Mouse (Mus musculus) layer of hippocampus, adult 2 months (tissue): ENCODE results near the gene Mta1. TPM values are rescaled to one million over a fixed set of nuclear protein-coding genes. Genes with fewer than 3 reads are reported as not detected.

Experiments
- DNase-seq, 2 experiments: peaks; one replicate each; pipeline ENCODE4 v3.0.0; 2022; ENCODE audit warnings: low spot score in 2 of 2
- H3K27ac ChIP-seq: fragments of 200-600 bp; 2 replicates; pipeline ENCODE4 v1.8.1; 2022
- H3K4me3 ChIP-seq: fragments of 200-600 bp; 2 replicates; pipeline ENCODE4 v1.8.1; 2022; ENCODE audit warnings: mild to moderate bottlenecking
- CTCF ChIP-seq: fragments of 200-600 bp; conservative IDR thresholded peaks from 2 replicates; pipeline ENCODE4 v1.8.1; 2022; ENCODE audit warnings: antibody characterized with exemption, mild to moderate bottlenecking, moderate library complexity
- total RNA-seq, 2 experiments: library from RNA; stranded (reverse); gene quantifications; 2 replicates each; pipeline ENCODE4 v1.2.3; 2021

The Mta1 gene
- total RNA-seq, 2 experiments from 2014 or later, result 76.0 to 76.9 TPM

GRCm38 (mm10) chr12:113073420-113074328 lies 24.4 kb upstream of the Mta1 start:
- H3K4me3 ChIP-seq, result peak overlapping the region; percentile 64
- peak overlapping the region; percentile 95 for H3K27ac ChIP-seq
- 0 out of 2 replicates have a peak, but pooled peaks have one; percentile 19 for TF ChIP-seq CTCF
- DNase-seq, result peak in 1 of 2 experiments; percentile 19

- no peak for TF ChIP-seq CTCF
- DNase-seq, result peak; percentile 85 to 91
- peak within 1 kb of the TSS; percentile 95 for H3K27ac ChIP-seq
Observed at GRCm38 (mm10) chr12:113074329-113075062, 23.6 kb upstream of the Mta1 start, which contains the start of gene Tex22. Tex22 (plus strand) TSS chr12:113074502.

GRCm38 (mm10) chr12:113075063-113075454 lies 23.0 kb upstream of the Mta1 start:
- Histone ChIP-seq H3K27ac (peak overlapping the region; percentile 95), H3K4me3 (peak overlapping the region; percentile 64)
- peak; percentile 84 to 86 for DNase-seq
- TF ChIP-seq CTCF, result peak; percentile 98

More at GRCm38 (mm10) chr12:113074329-113075062, 23.6 kb upstream of the Mta1 start, which contains the start of gene Tex22:
- peak within 1 kb of the TSS; percentile 64 for H3K4me3 ChIP-seq

GRCm38 (mm10) chr12:113075486-113075885 lies 22.6 kb upstream of the Mta1 start:
- peak overlapping the region; percentile 49 for H3K27ac ChIP-seq
- H3K4me3 ChIP-seq, result no peak overlapping the region
- peak; percentile 27 for TF ChIP-seq CTCF
- DNase-seq, result no peak

GRCm38 (mm10) chr12:113087276-113087675 lies 10.8 kb upstream of the Mta1 start:
- H3K4me3 ChIP-seq, result no peak overlapping the region
- H3K27ac ChIP-seq, result no peak overlapping the region
- no peak for TF ChIP-seq CTCF
- no peak for DNase-seq

GRCm38 (mm10) chr12:113088026-113088425 lies 10.1 kb upstream of the Mta1 start:
- no peak overlapping the region for H3K27ac ChIP-seq
- no peak for TF ChIP-seq CTCF
- DNase-seq, result no peak
- no peak overlapping the region for H3K4me3 ChIP-seq

- no peak overlapping the region for H3K27ac ChIP-seq
- no peak overlapping the region for H3K4me3 ChIP-seq
- no peak for DNase-seq
- no peak for TF ChIP-seq CTCF
Observed at GRCm38 (mm10) chr12:113089107-113089506, 9.0 kb upstream of the Mta1 start.

GRCm38 (mm10) chr12:113090053-113090452 lies 8.0 kb upstream of the Mta1 start:
- no peak overlapping the region for H3K4me3 ChIP-seq
- no peak for TF ChIP-seq CTCF
- H3K27ac ChIP-seq, result no peak overlapping the region
- no peak for DNase-seq

GRCm38 (mm10) chr12:113097040-113097439 lies 1.0 kb upstream of the Mta1 start:
- peak overlapping the region; percentile 84 for H3K4me3 ChIP-seq
- no peak for DNase-seq
- no peak for TF ChIP-seq CTCF
- H3K27ac ChIP-seq, result peak overlapping the region; percentile 94; the same call in 1 of the 2 replicates

GRCm38 (mm10) chr12:113098530-113099151 lies 563 bp downstream of the Mta1 start:
- no peak for DNase-seq
- no peak for TF ChIP-seq CTCF
- H3K4me3 ChIP-seq, result peak overlapping the region; percentile 73

GRCm38 (mm10) chr12:113099470-113100237 lies 1.6 kb downstream of the Mta1 start:
- TF ChIP-seq CTCF, result no peak
- DNase-seq, result no peak
- peak overlapping the region; percentile 88; the same call in 1 of the 2 replicates for H3K27ac ChIP-seq
- H3K4me3 ChIP-seq, result peak overlapping the region; percentile 73

More at GRCm38 (mm10) chr12:113098530-113099151, 563 bp downstream of the Mta1 start:
- peak overlapping the region; percentile 88 for H3K27ac ChIP-seq
